Mouse (Mus musculus): Measurements from ENCODE around the gene Scn3b. TPM values are rescaled to one million over a fixed set of nuclear protein-coding genes. Genes with fewer than 3 reads are reported as not detected.

The Scn3b gene
- polyA plus RNA-seq, 1 experiment from 2014 or later = 1.5 TPM

- Histone ChIP-seq H3K4me3 (no peak overlapping the region), H3K36me3 (no peaks in the 10 kb centered on the region), H3K27ac (no peak overlapping the region), H3K27me3 (no peaks in the 10 kb centered on the region), H3K4me1 (replicated peaks) (peaks cover 12% of the 10 kb centered on the region), H3K9me3 (replicated peaks) (no peaks in the 10 kb centered on the region), H3K4me2 (no peak overlapping the region), H3K9ac (no peak overlapping the region)
- WGBS = 55% methylated on average over 19 of the region's 19 CpGs
- ATAC-seq (replicated peaks; ENCODE audit: insufficient number of reproducible peaks, insufficient read depth, low FRiP score, low read depth) = peak; percentile 84
Measured at GRCm38 (mm10) chr9:40330609-40331382, 61.8 kb downstream of the Scn3b start.

- H3K9ac ChIP-seq = no peak overlapping the region
- no peak overlapping the region for H3K4me2 ChIP-seq
- no peaks in the 10 kb centered on the region for H3K9me3 ChIP-seq (replicated peaks)
- no peaks in the 10 kb centered on the region for H3K27me3 ChIP-seq
- H3K4me3 ChIP-seq = no peak overlapping the region
- H3K4me1 ChIP-seq (replicated peaks) = peaks cover 8% of the 10 kb centered on the region
- ATAC-seq (replicated peaks; ENCODE audit: insufficient number of reproducible peaks, insufficient read depth, low FRiP score, low read depth) = no peak
- no peaks in the 10 kb centered on the region for H3K36me3 ChIP-seq
- H3K27ac ChIP-seq = no peak overlapping the region
- 82% methylated on average over 15 of the region's 15 CpGs for WGBS
Measured at GRCm38 (mm10) chr9:40331411-40332286, 62.6 kb downstream of the Scn3b start.

GRCm38 (mm10) chr9:40332326-40332725 is 63.3 kb downstream of the Scn3b start:
- Histone ChIP-seq H3K36me3 (no peaks in the 10 kb centered on the region), H3K4me1 (replicated peaks) (peaks cover 10% of the 10 kb centered on the region)
- 84% methylated on average over 4 of the region's 4 CpGs for WGBS

GRCm38 (mm10) chr9:40332731-40333648 is 64.0 kb downstream of the Scn3b start:
- H3K4me1 ChIP-seq (replicated peaks) = peaks cover 10% of the 10 kb centered on the region
- no peaks in the 10 kb centered on the region for H3K9me3 ChIP-seq (replicated peaks)
- no peak overlapping the region for H3K4me2 ChIP-seq
- no peak overlapping the region for H3K27ac ChIP-seq
- ATAC-seq (replicated peaks; ENCODE audit: insufficient number of reproducible peaks, insufficient read depth, low FRiP score, low read depth) = no peak
- WGBS = 77% methylated on average over 31 of the region's 31 CpGs
- H3K27me3 ChIP-seq = no peaks in the 10 kb centered on the region
- H3K36me3 ChIP-seq = no peaks in the 10 kb centered on the region
- no peak overlapping the region for H3K9ac ChIP-seq
- no peak overlapping the region for H3K4me3 ChIP-seq

More at GRCm38 (mm10) chr9:40332326-40332725, 63.3 kb downstream of the Scn3b start:
- H3K4me2 ChIP-seq = no peak overlapping the region
- H3K9me3 ChIP-seq (replicated peaks) = no peaks in the 10 kb centered on the region
- no peak overlapping the region for H3K9ac ChIP-seq
- no peak for ATAC-seq (replicated peaks; ENCODE audit: insufficient number of reproducible peaks, insufficient read depth, low FRiP score, low read depth)
- H3K27me3 ChIP-seq = no peaks in the 10 kb centered on the region
- no peak overlapping the region for H3K27ac ChIP-seq
- H3K4me3 ChIP-seq = no peak overlapping the region

- no peaks in the 10 kb centered on the region for H3K27me3 ChIP-seq
- H3K9ac ChIP-seq = no peak overlapping the region
- no peak overlapping the region for H3K27ac ChIP-seq
- 49% methylated on average over 9 of the region's 9 CpGs for whole genome bisulfite sequencing
- peaks cover 10% of the 10 kb centered on the region for H3K4me1 ChIP-seq (replicated peaks)
- H3K4me2 ChIP-seq = no peak overlapping the region
- H3K9me3 ChIP-seq (replicated peaks) = no peaks in the 10 kb centered on the region
- no peak for ATAC-seq (replicated peaks; ENCODE audit: insufficient number of reproducible peaks, insufficient read depth, low FRiP score, low read depth)
- no peak overlapping the region for H3K4me3 ChIP-seq
- no peaks in the 10 kb centered on the region for H3K36me3 ChIP-seq
Measured at GRCm38 (mm10) chr9:40333649-40334396, 64.8 kb downstream of the Scn3b start.

GRCm38 (mm10) chr9:40334617-40335016 is 65.6 kb downstream of the Scn3b start:
- H3K9ac ChIP-seq = no peak overlapping the region
- no peak for ATAC-seq (replicated peaks; ENCODE audit: insufficient number of reproducible peaks, insufficient read depth, low FRiP score, low read depth)
- H3K4me3 ChIP-seq = no peak overlapping the region
- no peaks in the 10 kb centered on the region for H3K9me3 ChIP-seq (replicated peaks)
- peaks cover 13% of the 10 kb centered on the region for H3K4me1 ChIP-seq (replicated peaks)
- H3K27ac ChIP-seq = no peak overlapping the region
- WGBS = 80% methylated on average over 2 of the region's 2 CpGs
- H3K36me3 ChIP-seq = no peaks in the 10 kb centered on the region
- no peak overlapping the region for H3K4me2 ChIP-seq
- no peaks in the 10 kb centered on the region for H3K27me3 ChIP-seq

- H3K9ac ChIP-seq = no peak overlapping the region
- no peak overlapping the region for H3K4me3 ChIP-seq
- no peak overlapping the region for H3K4me2 ChIP-seq
- no peaks in the 10 kb centered on the region for H3K36me3 ChIP-seq
- no peaks in the 10 kb centered on the region for H3K27me3 ChIP-seq
- H3K4me1 ChIP-seq (replicated peaks) = peaks cover 20% of the 10 kb centered on the region
- 54% methylated on average over 5 of the region's 5 CpGs for WGBS
- no peak for ATAC-seq (replicated peaks; ENCODE audit: insufficient number of reproducible peaks, insufficient read depth, low FRiP score, low read depth)
- no peak overlapping the region for H3K27ac ChIP-seq
- H3K9me3 ChIP-seq (replicated peaks) = no peaks in the 10 kb centered on the region
Measured at GRCm38 (mm10) chr9:40336701-40337100, 67.7 kb downstream of the Scn3b start.

GRCm38 (mm10) chr9:40337131-40337820 is 68.3 kb downstream of the Scn3b start:
- ATAC-seq (replicated peaks; ENCODE audit: insufficient number of reproducible peaks, insufficient read depth, low FRiP score, low read depth) = no peak
- 74% methylated on average over 4 of the region's 4 CpGs for WGBS
- H3K4me3 ChIP-seq = no peak overlapping the region
- H3K36me3 ChIP-seq = no peaks in the 10 kb centered on the region
- no peaks in the 10 kb centered on the region for H3K27me3 ChIP-seq
- H3K9ac ChIP-seq = no peak overlapping the region
- H3K27ac ChIP-seq = no peak overlapping the region
- H3K4me1 ChIP-seq (replicated peaks) = peaks cover 20% of the 10 kb centered on the region
- H3K4me2 ChIP-seq = no peak overlapping the region
- no peaks in the 10 kb centered on the region for H3K9me3 ChIP-seq (replicated peaks)

- no peaks in the 10 kb centered on the region for H3K36me3 ChIP-seq
- no peak for ATAC-seq (replicated peaks; ENCODE audit: insufficient number of reproducible peaks, insufficient read depth, low FRiP score, low read depth)
- peaks cover 24% of the 10 kb centered on the region for H3K4me1 ChIP-seq (replicated peaks)
- H3K27ac ChIP-seq = no peak overlapping the region
- H3K9me3 ChIP-seq (replicated peaks) = no peaks in the 10 kb centered on the region
- no peak overlapping the region for H3K4me2 ChIP-seq
- H3K27me3 ChIP-seq = no peaks in the 10 kb centered on the region
- no peak overlapping the region for H3K9ac ChIP-seq
- WGBS = 36% methylated on average over 9 of the region's 9 CpGs
- H3K4me3 ChIP-seq = no peak overlapping the region
Measured at GRCm38 (mm10) chr9:40339578-40339977, 70.6 kb downstream of the Scn3b start.

All from heart, embryonic 15.5 days (tissue).